Mouse (Mus musculus) ES-Bruce4 (cell line): ENCODE results near the gene Clasp1. TPM values are rescaled to one million over a fixed set of nuclear protein-coding genes. Genes with fewer than 3 reads are reported as not detected.

ENCODE experiments used
- H3K27ac ChIP-seq: 2 replicates; pipeline ENCODE4 v1.5.1; 2012; ENCODE audit warnings: low read length, inconsistent platforms; ENCODE audit not compliant: insufficient read depth
- H3K27me3 ChIP-seq: 2 replicates; pipeline ENCODE4 v1.6.1; 2012; ENCODE audit warnings: mild to moderate bottlenecking, low read length, inconsistent platforms; ENCODE audit not compliant: control insufficient read depth, poor library complexity, insufficient read depth, severe bottlenecking
- H3K36me3 ChIP-seq: 2 replicates; pipeline ENCODE4 v1.6.1; 2012; ENCODE audit warnings: inconsistent platforms, mild to moderate bottlenecking, low read length, moderate library complexity; ENCODE audit not compliant: control insufficient read depth, poor library complexity, insufficient read depth, severe bottlenecking
- H3K4me1 ChIP-seq: one replicate; pipeline ENCODE4 v1.8.1; 2011; ENCODE audit warnings: low read length; ENCODE audit not compliant: control insufficient read depth, insufficient read depth
- H3K4me3 ChIP-seq: 2 replicates; pipeline ENCODE4 v1.5.1; 2011; ENCODE audit warnings: low read depth, mild to moderate bottlenecking, low read length
- H3K9ac ChIP-seq: 2 replicates; pipeline ENCODE4 v1.6.1; 2012; ENCODE audit warnings: low read depth, mild to moderate bottlenecking, inconsistent platforms; ENCODE audit not compliant: poor library complexity, severe bottlenecking
- H3K9me3 ChIP-seq: replicated peaks from 2 replicates; pipeline ENCODE4 v1.6.1; 2012; ENCODE audit warnings: mild to moderate bottlenecking, low read length, inconsistent platforms; ENCODE audit not compliant: control insufficient read depth, poor library complexity, insufficient read depth, severe bottlenecking
- CTCF ChIP-seq: IDR thresholded peaks from one replicate; pipeline ENCODE4 v1.8.1; 2011; ENCODE audit warnings: low read depth, low read length
- EP300 ChIP-seq: IDR thresholded peaks from 2 replicates; pipeline ENCODE4 v1.6.1; 2011; ENCODE audit warnings: low read depth, low read length; ENCODE audit not compliant: insufficient read depth
- POLR2A ChIP-seq: IDR thresholded peaks from one replicate; pipeline ENCODE4 v1.8.1; 2011; ENCODE audit warnings: low read length; ENCODE audit not compliant: insufficient read depth
- polyA plus RNA-seq: library from polyadenylated mRNA; stranded (reverse); fragments of >200 nt; gene quantifications from 2 replicates; pipeline ENCODE4 v1.2.4, GENCODE M21; 2011; ENCODE audit warnings: low read depth; ENCODE audit not compliant: missing spikeins, insufficient read depth, insufficient read length

Clasp1 gene
- polyA plus RNA-seq, 1 experiment = 81.0 TPM

GRCm38 (mm10) chr1:118622857-118623256 lies 234.0 kb downstream of the Clasp1 start:
- Histone ChIP-seq H3K27ac (no peak overlapping the region), H3K9me3 (no peaks in the 10 kb centered on the region), H3K4me3 (no peak overlapping the region), H3K4me1 (peaks cover 9% of the 10 kb centered on the region), H3K9ac (no peak overlapping the region), H3K27me3 (no peaks in the 10 kb centered on the region), H3K36me3 (no peaks in the 10 kb centered on the region)
- TF ChIP-seq EP300 (no peak), POLR2A (no peak), CTCF (no peak)

DNA sequence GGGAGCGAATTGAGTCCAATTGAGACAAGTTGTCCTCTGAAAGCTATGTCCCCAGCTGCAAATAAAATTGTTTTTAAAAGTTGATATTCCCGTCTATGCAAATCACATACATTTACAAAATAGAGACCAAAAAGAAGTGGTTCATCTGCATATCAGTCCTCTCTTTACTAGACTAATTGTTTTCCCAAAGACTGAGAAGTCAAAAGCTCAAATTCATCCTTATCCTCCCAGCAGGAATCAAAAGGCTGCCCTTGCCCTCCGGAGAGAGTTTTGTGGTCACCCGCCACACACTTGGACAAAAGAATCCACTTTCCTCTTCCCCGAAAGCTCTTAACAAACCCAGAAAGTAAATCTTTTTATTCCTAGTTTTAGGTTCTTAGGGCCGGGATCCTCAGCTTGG lies 236.6 kb downstream of the Clasp1 start:
- peaks cover 9% of the 10 kb centered on the region for H3K4me1 ChIP-seq
- no peak overlapping the region for H3K4me3 ChIP-seq
- no peaks in the 10 kb centered on the region for H3K36me3 ChIP-seq
- H3K27ac ChIP-seq = peak overlapping the region; percentile 52; the same call in 1 of the 2 replicates
- no peaks in the 10 kb centered on the region for H3K27me3 ChIP-seq
- H3K9me3 ChIP-seq = no peaks in the 10 kb centered on the region
- no peak for TF ChIP-seq POLR2A
- TF ChIP-seq CTCF = no peak
- TF ChIP-seq EP300 = peak; percentile 65; the same call in 1 of the 2 replicates
- no peak overlapping the region for H3K9ac ChIP-seq

- Histone ChIP-seq H3K27me3 (no peaks in the 10 kb centered on the region), H3K9ac (no peak overlapping the region), H3K4me3 (no peak overlapping the region), H3K9me3 (no peaks in the 10 kb centered on the region), H3K4me1 (peaks cover 9% of the 10 kb centered on the region), H3K27ac (peak overlapping the region; percentile 52; the same call in 1 of the 2 replicates), H3K36me3 (no peaks in the 10 kb centered on the region)
- TF ChIP-seq EP300 (no peak), POLR2A (no peak), CTCF (no peak)
These were observed 237.1 kb downstream of the Clasp1 start for GRCm38 (mm10) chr1:118625921-118626320.

GRCm38 (mm10) chr1:118626452-118626851 lies 237.6 kb downstream of the Clasp1 start:
- Histone ChIP-seq H3K4me1 (peaks cover 9% of the 10 kb centered on the region), H3K27ac (peak overlapping the region; percentile 52; the same call in 1 of the 2 replicates), H3K9me3 (no peaks in the 10 kb centered on the region), H3K27me3 (no peaks in the 10 kb centered on the region), H3K9ac (no peak overlapping the region), H3K4me3 (no peak overlapping the region), H3K36me3 (no peaks in the 10 kb centered on the region)
- TF ChIP-seq CTCF (no peak), EP300 (peak; percentile 82)

DNA sequence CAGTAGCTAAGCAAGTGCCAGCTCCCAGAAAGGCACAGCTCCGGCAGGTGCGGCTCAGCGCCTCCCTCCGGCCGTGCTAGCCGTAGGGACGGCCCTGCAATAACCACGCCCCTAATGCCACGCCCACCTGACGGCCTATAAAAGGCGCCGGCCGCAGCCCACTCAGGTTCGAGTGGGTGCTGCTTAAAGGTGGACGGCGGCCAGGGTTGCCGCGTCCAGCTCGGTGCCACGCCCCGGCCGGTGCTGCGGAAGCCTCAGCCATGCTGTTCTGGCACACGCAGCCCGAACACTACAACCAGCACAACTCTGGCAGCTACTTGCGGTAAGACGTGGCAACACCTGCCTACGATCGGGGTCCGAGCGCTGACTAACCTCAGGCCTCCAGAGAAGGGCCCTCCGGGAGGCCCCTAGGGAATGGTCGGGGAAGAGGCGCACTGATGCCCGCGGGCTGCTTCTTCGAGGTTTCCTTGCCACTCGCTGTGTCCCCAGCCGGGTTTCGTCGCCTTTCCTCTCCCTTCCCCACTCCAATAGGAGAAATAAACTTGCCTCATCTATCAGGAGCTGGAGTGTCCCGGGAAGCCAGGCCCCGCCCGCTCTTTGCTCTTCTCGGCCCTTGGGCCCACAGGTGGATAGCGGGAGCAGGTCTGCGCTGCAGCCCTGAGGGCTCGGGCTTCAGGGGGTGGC lies 239.1 kb downstream of the Clasp1 start, which contains the start of gene Tfcp2l1:
Gene Tfcp2l1, plus strand, starts transcription at position 165 of the 684 bp plus-strand sequence.
- TF ChIP-seq EP300 (peak; percentile 28; the same call in 1 of the 2 replicates), CTCF (peak; percentile 42), POLR2A (peak; percentile 90)
- Histone ChIP-seq H3K27ac (0 out of 2 replicates have a peak within 1 kb of the TSS, but pooled peaks have one; percentile 6), H3K27me3 (no peaks in the 10 kb centered on the region), H3K4me1 (peaks cover 12% of the 10 kb centered on the region), H3K9ac (peak within 1 kb of the TSS; percentile 60), H3K4me3 (peak within 1 kb of the TSS; percentile 82), H3K36me3 (peaks cover 8% of the 10 kb centered on the region), H3K9me3 (no peaks in the 10 kb centered on the region)

- Histone ChIP-seq H3K27me3 (no peaks in the 10 kb centered on the region), H3K9me3 (0 out of 2 replicates have a peak, but pooled peaks cover 3% of the 10 kb centered on the region), H3K4me1 (peaks cover 8% of the 10 kb centered on the region), H3K27ac (0 out of 2 replicates have a peak overlapping the region, but pooled peaks have one; percentile 35), H3K36me3 (peaks cover 34% of the 10 kb centered on the region), H3K4me3 (no peak overlapping the region), H3K9ac (no peak overlapping the region)
- no peak for TF ChIP-seq CTCF
- TF ChIP-seq POLR2A = no peak
- TF ChIP-seq EP300 = no peak
These were observed 244.6 kb downstream of the Clasp1 start for GRCm38 (mm10) chr1:118633415-118633980.
